Mouse (Mus musculus) right cerebral cortex, postnatal 10 days (tissue): Measurements from ENCODE around the gene Bcl11b.

Experiments used
- DNase-seq, 2 experiments: peaks; one replicate each; pipeline ENCODE4 v3.0.0; 2021; ENCODE audit warnings: low spot score in 2 of 2

The Bcl11b gene

GRCm38 (mm10) chr12:107971081-107971780 lies 32.2 kb downstream of the Bcl11b start:
- no peak for DNase-seq

- DNase-seq, result no peak
Observed at GRCm38 (mm10) chr12:107970637-107971036, 32.8 kb downstream of the Bcl11b start.

GRCm38 (mm10) chr12:107969841-107970371 lies 33.5 kb downstream of the Bcl11b start:
- peak; percentile 82 to 84 for DNase-seq

GRCm38 (mm10) chr12:107969126-107969525 lies 34.3 kb downstream of the Bcl11b start:
- no peak for DNase-seq

GRCm38 (mm10) chr12:107968331-107968730 lies 35.1 kb downstream of the Bcl11b start:
- DNase-seq, result no peak

- DNase-seq, result no peak
Observed at GRCm38 (mm10) chr12:107967026-107967425, 36.4 kb downstream of the Bcl11b start.

GRCm38 (mm10) chr12:107965103-107965502 lies 38.3 kb downstream of the Bcl11b start:
- DNase-seq, result no peak

GRCm38 (mm10) chr12:107964396-107965085 lies 38.9 kb downstream of the Bcl11b start:
- no peak for DNase-seq

GRCm38 (mm10) chr12:107962852-107963251 lies 40.5 kb downstream of the Bcl11b start:
- no peak for DNase-seq

- DNase-seq, result no peak
Observed at GRCm38 (mm10) chr12:107961843-107962242, 41.6 kb downstream of the Bcl11b start.

GRCm38 (mm10) chr12:107960789-107961491 lies 42.5 kb downstream of the Bcl11b start:
- no peak for DNase-seq

- DNase-seq, result no peak
Observed at GRCm38 (mm10) chr12:107960365-107960764, 43.0 kb downstream of the Bcl11b start.

- no peak for DNase-seq
Observed at GRCm38 (mm10) chr12:107959872-107960271, 43.5 kb downstream of the Bcl11b start.

GRCm38 (mm10) chr12:107953044-107953684 lies 50.2 kb downstream of the Bcl11b start:
- DNase-seq, result no peak

GRCm38 (mm10) chr12:107952318-107952724 lies 51.1 kb downstream of the Bcl11b start:
- peak; percentile 74 to 81 for DNase-seq

- no peak for DNase-seq
Observed at GRCm38 (mm10) chr12:107950667-107951179, 52.7 kb downstream of the Bcl11b start.

GRCm38 (mm10) chr12:107949416-107949815 lies 54.0 kb downstream of the Bcl11b start:
- no peak for DNase-seq

GRCm38 (mm10) chr12:107942100-107942499 lies 61.3 kb downstream of the Bcl11b start:
- no peak for DNase-seq

GRCm38 (mm10) chr12:107940774-107941173 lies 62.6 kb downstream of the Bcl11b start:
- DNase-seq, result no peak

- DNase-seq, result no peak
Observed at GRCm38 (mm10) chr12:107939177-107939576, 64.2 kb downstream of the Bcl11b start.

GRCm38 (mm10) chr12:107936972-107937371 lies 66.4 kb downstream of the Bcl11b start:
- DNase-seq, result no peak

GRCm38 (mm10) chr12:107936406-107936805 lies 67.0 kb downstream of the Bcl11b start:
- no peak for DNase-seq
